Mouse (Mus musculus) midbrain, embryonic 12.5 days (tissue): ENCODE results near the gene Eif4g3. TPM values are rescaled to one million over a fixed set of nuclear protein-coding genes. Genes with fewer than 3 reads are reported as not detected.
A peak's percentile ranks its signal among the peaks of the same experiment; 100 is the strongest.

Experiments
- ATAC-seq: fragments of 200-750 bp; cut with Nextera tagmentation; 2 replicates; pipeline ENCODE4 v1.8.0; 2017; ENCODE audit warnings: low read depth, moderate TSS enrichment, moderate library complexity; ENCODE audit not compliant: low FRiP score
- H3K27ac ChIP-seq: fragments of 300-500 bp; sonication (generic); replicated peaks from 2 replicates; pipeline ENCODE4 v1.5.1; 2016; ENCODE audit warnings: mild to moderate bottlenecking
- H3K27me3 ChIP-seq: fragments of 300-500 bp; sonication (generic); 2 replicates; pipeline ENCODE4 v1.6.1; 2016; ENCODE audit warnings: mild to moderate bottlenecking
- H3K36me3 ChIP-seq: fragments of 300-500 bp; sonication (generic); 2 replicates; pipeline ENCODE4 v1.6.1; 2016
- H3K4me1 ChIP-seq: fragments of 300-500 bp; sonication (generic); 2 replicates; pipeline ENCODE4 v1.6.1; 2016
- H3K4me2 ChIP-seq: fragments of 300-500 bp; sonication (generic); replicated peaks from 2 replicates; pipeline ENCODE4 v1.6.1; 2016; ENCODE audit warnings: mild to moderate bottlenecking, moderate library complexity
- H3K4me3 ChIP-seq: fragments of 300-500 bp; sonication (generic); 2 replicates; pipeline ENCODE4 v1.5.1; 2016; ENCODE audit warnings: mild to moderate bottlenecking
- H3K9ac ChIP-seq: fragments of 300-500 bp; sonication (generic); replicated peaks from 2 replicates; pipeline ENCODE4 v1.6.1; 2016; ENCODE audit warnings: mild to moderate bottlenecking, moderate library complexity
- H3K9me3 ChIP-seq: fragments of 300-500 bp; sonication (generic); 2 replicates; pipeline ENCODE4 v1.6.1; 2016; ENCODE audit warnings: mild to moderate bottlenecking
- WGBS: fragments of 180-500 bp; shearing (Covaris S2); methylation state at CpG from one replicate; pipeline ENCODE4 v1.1.7; 2016; 5-methylcytosine and 5-hydroxymethylcytosine counted together
- polyA plus RNA-seq: library from polyadenylated mRNA; unstranded; fragments of >200 nt; fragmentation: Nextera tagmentation; extraction: Ambion mirVana; gene quantifications from 2 replicates; pipeline ENCODE4 v1.2.1, GENCODE M21; 2016

Eif4g3 gene
- polyA plus RNA-seq, 1 experiment from 2014 or later = 61.6 TPM

DNA sequence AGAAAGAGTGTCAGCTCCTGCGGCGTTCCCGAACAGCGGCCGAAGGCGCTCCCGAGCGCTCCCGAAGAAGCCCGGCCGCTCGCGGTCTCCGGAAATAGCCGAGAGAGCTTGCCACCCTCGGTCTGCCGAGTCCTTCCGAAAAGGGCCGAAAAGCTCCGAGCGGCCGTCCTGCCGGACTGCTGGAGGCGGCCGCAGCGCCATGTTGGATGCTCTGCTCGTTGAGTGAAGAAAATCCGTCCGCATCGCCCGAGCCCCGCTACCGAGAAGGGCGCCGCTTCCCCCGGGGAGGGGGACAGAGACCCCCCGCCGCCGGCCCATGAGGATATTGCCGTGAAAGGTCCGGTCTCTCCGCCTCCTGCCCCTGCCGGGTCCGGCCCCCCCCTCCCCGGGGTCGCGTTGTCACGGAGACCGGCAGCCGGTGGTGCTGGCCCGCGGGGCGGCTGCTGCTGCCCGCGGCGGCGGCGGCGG is 503 bp downstream of the Eif4g3 start:
- Histone ChIP-seq H3K27ac (peak overlapping the region; percentile 97), H3K9ac (peak overlapping the region; percentile 100), H3K4me2 (peak overlapping the region; percentile 84), H3K4me3 (peak overlapping the region; percentile 100), H3K4me1 (peaks cover 39% of the 10 kb centered on the region), H3K27me3 (peaks cover 18% of the 10 kb centered on the region), H3K36me3 (peaks cover 23% of the 10 kb centered on the region), H3K9me3 (no peaks in the 10 kb centered on the region)
- WGBS = under 1% methylated on average over 56 of the region's 59 CpGs
- peak; percentile 95 for ATAC-seq

DNA sequence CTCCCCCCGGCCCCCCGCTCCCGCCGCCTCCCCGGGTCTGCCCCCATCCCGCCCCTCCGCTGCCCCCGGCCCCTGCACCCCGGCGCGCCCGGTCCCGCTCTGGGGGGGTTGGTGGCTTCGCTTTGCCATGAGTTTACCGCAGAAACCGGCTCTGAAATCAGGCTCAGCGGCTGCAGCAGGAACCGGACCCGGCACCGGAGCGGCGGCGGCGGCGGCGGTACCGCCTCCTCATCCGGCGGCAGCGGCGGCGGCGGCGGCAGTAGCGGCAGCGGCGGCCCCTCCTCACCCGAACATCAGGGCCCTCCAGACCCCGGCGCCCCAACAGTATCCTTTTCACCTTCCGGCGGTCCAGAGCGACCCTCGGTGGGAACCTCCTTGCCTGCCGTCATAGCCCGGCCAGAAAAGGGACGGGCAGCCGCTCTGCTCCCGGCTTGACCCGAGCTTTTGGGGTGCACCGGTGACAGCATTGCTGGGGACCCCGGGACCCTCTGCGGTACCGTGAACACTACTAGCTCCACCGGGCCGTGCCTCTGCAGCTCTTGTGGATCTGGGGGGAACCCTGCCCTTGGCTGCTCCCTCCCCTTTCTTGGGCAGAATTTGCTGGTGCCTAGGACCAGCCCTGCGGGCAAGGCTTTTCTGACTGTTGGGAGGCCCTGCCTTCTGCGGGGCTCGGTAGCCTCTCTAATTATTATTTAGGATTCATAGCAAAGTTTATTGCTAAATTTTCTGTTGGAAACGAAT is 1.2 kb downstream of the Eif4g3 start:
- H3K9ac ChIP-seq = peak overlapping the region; percentile 100
- H3K4me1 ChIP-seq = peaks cover 43% of the 10 kb centered on the region
- peak overlapping the region; percentile 100 for H3K4me3 ChIP-seq
- peak overlapping the region; percentile 97 for H3K27ac ChIP-seq
- peak overlapping the region; percentile 84 for H3K4me2 ChIP-seq
- H3K9me3 ChIP-seq = no peaks in the 10 kb centered on the region
- H3K27me3 ChIP-seq = peaks cover 18% of the 10 kb centered on the region
- 2% methylated on average over 47 of the region's 60 CpGs for WGBS
- peak; percentile 11 for ATAC-seq
- H3K36me3 ChIP-seq = peaks cover 30% of the 10 kb centered on the region

DNA sequence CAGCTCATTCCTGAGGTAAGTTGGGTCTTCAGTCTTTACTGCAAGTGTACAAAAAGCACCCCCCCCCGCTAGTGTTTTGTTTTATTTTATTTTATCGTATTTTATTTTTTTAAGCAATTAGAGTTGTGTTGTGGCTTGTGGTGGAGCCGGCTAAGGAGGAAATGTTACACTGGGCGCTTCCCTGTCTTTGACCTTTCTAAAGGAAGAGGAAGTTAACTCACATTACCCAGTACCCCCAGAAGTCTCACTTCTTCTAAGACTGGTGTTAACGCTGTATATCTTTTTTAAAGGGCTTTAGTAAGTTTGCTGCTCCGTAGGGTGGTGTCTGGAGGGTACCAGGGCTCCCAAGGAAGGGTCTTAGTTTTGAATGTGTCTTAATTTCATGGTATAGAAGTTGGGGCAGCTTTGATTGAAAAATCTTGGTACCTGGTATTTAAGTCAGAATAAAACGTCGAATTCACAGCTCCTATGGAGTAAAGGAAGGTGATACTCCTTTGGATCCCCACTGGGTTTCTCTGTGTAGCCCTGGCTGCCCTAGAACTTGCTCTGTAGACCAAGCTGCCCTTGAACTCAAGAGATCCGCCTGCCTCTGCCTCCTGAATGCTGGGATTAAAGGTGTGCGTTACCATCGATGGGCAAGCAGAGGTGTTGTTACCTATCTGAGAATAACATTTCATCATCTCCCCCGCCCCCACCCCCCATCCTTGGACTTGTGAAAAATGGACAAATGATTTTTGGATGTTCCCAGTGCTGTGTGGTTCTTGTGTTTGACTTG is 1.9 kb downstream of the Eif4g3 start:
- Histone ChIP-seq H3K9ac (peak overlapping the region; percentile 100), H3K9me3 (no peaks in the 10 kb centered on the region), H3K4me2 (peak overlapping the region; percentile 84), H3K36me3 (peaks cover 38% of the 10 kb centered on the region), H3K4me3 (peak overlapping the region; percentile 100), H3K4me1 (peaks cover 49% of the 10 kb centered on the region), H3K27ac (0 out of 2 replicates have a peak overlapping the region, but pooled peaks have one; percentile 97), H3K27me3 (peaks cover 18% of the 10 kb centered on the region)
- 51% methylated on average over 12 of the region's 12 CpGs for WGBS
- no peak for ATAC-seq

DNA sequence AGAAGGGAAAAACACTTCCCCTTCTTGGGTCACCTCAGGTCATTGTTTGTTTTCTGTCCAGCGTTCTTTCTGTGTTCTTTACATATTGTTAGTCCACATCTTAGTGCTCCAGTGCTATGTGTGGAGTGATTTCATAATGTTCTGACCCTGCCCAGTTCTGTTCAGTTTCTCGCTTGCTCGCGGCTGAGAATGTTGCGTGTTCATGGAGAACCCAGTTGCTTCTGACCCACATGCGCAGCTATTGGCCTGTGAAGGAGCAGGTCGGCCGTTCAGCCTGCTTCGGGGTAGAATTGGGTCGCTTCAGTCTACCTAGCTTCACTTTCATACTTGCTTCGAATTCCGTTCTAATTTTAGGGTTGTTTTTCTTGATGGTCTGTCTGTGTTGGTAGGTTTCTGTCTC is 2.6 kb downstream of the Eif4g3 start:
- H3K4me3 ChIP-seq = peak overlapping the region; percentile 100
- peaks cover 14% of the 10 kb centered on the region for H3K27me3 ChIP-seq
- peak overlapping the region; percentile 100 for H3K9ac ChIP-seq
- H3K9me3 ChIP-seq = no peaks in the 10 kb centered on the region
- 83% methylated on average over 12 of the region's 12 CpGs for WGBS
- peaks cover 53% of the 10 kb centered on the region for H3K4me1 ChIP-seq
- peak overlapping the region; percentile 84 for H3K4me2 ChIP-seq
- ATAC-seq = no peak
- peaks cover 42% of the 10 kb centered on the region for H3K36me3 ChIP-seq
- no peak overlapping the region for H3K27ac ChIP-seq

DNA sequence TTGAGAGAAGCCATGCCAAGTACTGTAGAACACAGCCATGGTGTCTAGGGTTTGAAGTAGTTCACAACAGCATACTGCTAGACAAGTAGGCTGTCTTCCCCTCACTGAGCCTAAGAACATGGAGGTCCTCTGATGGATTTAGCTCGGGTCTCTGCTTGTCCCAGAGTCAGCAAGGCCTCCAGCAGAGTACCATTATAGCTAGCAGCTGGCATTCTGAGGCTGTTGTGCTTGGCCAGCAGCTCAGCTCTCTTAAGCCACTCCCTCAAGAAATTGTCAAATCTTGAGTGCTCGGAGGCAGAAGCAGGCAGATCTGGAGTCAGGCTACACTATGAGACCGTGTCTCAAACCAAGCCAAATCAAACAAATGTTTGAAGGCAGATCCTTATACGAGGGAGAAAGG is 5.4 kb downstream of the Eif4g3 start:
- no peak for ATAC-seq
- H3K36me3 ChIP-seq = peaks cover 62% of the 10 kb centered on the region

DNA sequence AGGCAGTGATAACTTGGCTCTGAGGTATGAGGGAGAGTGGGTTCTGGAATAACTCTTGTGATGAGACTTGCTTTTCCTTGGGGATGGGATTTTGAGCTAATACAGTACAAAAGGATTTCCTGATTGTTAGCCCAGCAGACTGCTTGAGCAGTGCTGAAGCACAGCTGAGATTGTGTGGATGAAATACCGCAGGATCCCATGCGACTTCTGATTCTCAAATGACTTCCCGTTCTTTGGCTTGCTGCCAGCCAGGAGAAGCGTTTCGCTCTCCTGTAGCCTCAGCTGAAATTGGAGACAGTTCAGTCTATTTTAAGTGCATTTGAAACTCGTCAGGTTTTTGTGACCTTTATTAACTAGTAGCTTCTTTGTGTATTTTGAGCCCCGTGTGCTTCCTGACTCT is 7.9 kb downstream of the Eif4g3 start:
- 75% methylated on average over 7 of the region's 7 CpGs for WGBS

More for the DNA sequence above, 5.4 kb downstream of the Eif4g3 start:
- H3K4me2 ChIP-seq = no peak overlapping the region
- H3K9ac ChIP-seq = no peak overlapping the region
- H3K27me3 ChIP-seq = no peaks in the 10 kb centered on the region
- no peak overlapping the region for H3K27ac ChIP-seq
- H3K4me1 ChIP-seq = peaks cover 55% of the 10 kb centered on the region
- WGBS = 70% methylated on average over 4 of the region's 4 CpGs
- no peak overlapping the region for H3K4me3 ChIP-seq
- H3K9me3 ChIP-seq = no peaks in the 10 kb centered on the region

DNA sequence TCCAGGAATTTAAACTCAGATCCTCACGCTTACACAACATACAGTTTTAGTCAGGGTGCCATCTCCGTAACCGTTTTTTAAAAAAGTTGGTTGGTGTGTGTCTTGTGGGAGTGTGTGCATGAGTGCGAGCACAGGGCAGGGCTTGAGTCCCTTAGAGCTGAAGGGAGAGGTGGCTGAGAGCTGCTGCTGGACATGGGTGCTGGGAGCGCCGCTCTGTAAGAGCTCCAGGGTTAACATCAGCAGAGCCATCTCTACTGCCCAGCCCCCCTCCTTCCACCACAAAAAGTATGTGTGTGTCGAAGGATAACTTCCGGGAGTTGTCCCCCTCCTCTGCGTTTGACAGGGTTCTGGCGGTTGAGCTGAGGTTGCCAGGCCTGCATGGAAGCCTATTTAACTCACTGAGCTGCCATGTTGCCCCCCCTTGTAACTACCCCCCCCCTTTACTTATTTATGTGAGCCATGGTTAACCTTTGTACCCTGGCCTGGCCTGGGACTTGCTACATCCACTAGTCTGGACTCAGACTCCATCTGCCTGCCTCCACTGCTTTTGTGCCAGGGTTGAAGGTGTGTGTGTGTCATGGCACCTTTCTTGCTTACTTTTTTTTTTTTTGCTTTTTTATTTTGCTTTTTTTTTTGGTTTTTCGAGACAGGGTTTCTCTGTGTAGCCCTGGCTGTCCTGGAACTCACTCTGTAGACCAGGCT is 11.2 kb downstream of the Eif4g3 start:
- peaks cover 63% of the 10 kb centered on the region for H3K36me3 ChIP-seq
- 93% methylated on average over 11 of the region's 11 CpGs for WGBS
- no peak overlapping the region for H3K4me2 ChIP-seq
- H3K27ac ChIP-seq = no peak overlapping the region
- no peak overlapping the region for H3K4me3 ChIP-seq
- H3K9me3 ChIP-seq = no peaks in the 10 kb centered on the region
- H3K27me3 ChIP-seq = no peaks in the 10 kb centered on the region
- H3K4me1 ChIP-seq = peaks cover 18% of the 10 kb centered on the region; the same call in 1 of the 2 replicates
- no peak for ATAC-seq
- no peak overlapping the region for H3K9ac ChIP-seq

More for the DNA sequence above, 7.9 kb downstream of the Eif4g3 start:
- no peak overlapping the region for H3K4me2 ChIP-seq
- peaks cover 76% of the 10 kb centered on the region for H3K36me3 ChIP-seq
- H3K4me1 ChIP-seq = peaks cover 43% of the 10 kb centered on the region
- no peak overlapping the region for H3K4me3 ChIP-seq
- no peaks in the 10 kb centered on the region for H3K27me3 ChIP-seq
- 0 out of 2 replicates have a peak overlapping the region, but pooled peaks have one; percentile 4 for H3K9ac ChIP-seq
- ATAC-seq = no peak
- H3K27ac ChIP-seq = no peak overlapping the region
- no peaks in the 10 kb centered on the region for H3K9me3 ChIP-seq

DNA sequence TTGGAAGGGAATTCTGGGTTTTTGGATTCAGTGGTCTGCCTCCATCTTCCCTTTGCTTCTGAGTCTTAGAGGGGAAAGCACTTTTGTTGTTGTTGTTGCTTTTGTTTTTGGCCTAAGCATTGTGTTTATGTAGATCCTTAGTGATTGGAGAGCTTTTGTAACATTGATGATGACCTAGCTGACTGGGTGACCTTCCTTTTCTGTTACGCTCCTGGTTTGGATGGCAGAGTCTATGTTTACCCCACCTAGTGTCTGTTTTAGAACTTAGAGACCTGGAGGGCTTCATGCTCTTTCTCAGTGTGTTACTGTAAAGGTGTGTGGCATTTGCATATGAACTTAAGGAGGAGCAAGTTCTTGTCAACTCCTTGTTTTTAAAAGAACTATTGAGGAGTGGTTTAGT is 13.0 kb downstream of the Eif4g3 start:
- Histone ChIP-seq H3K4me1 (0 out of 2 replicates have a peak, but pooled peaks cover 4% of the 10 kb centered on the region), H3K36me3 (peaks cover 62% of the 10 kb centered on the region), H3K27ac (no peak overlapping the region), H3K9me3 (no peaks in the 10 kb centered on the region), H3K27me3 (no peaks in the 10 kb centered on the region), H3K9ac (no peak overlapping the region), H3K4me3 (no peak overlapping the region), H3K4me2 (no peak overlapping the region)
- 100% methylated on average over 1 of the region's 1 CpGs for WGBS
- no peak for ATAC-seq

DNA sequence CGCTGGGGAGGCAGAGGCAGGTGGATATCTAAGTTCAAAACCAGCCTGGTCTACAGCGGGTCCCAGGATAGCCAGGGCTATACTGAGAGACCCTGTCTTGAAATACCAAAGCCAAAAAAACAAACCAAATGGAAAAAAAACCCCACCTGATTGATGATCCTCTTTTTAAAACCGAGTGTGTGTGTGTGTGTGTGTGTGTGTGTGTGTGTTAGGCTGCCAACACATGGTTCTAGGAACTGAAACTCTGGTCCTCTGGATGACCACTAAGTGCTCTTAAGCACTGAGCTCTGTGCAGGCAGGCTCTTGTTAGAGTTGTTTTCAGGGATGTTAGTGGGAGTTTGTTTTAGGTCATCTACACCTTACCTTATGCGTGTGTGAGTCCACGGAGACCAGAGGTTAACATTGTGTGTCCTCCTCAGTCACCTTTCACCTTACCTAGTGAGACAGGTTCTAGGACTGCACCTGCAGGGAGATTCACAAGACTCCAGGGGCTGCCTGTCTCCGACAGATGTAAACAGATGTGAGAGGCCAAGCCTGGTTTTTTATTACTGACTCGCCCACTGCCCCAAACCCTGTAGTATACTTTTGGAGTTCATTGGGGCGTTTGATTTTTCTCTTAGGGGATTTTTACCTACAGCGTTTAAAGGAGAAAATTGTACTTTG is 14.3 kb downstream of the Eif4g3 start:
- H3K27me3 ChIP-seq = no peaks in the 10 kb centered on the region
- H3K36me3 ChIP-seq = peaks cover 63% of the 10 kb centered on the region
- H3K4me3 ChIP-seq = no peak overlapping the region
- H3K9ac ChIP-seq = no peak overlapping the region
- 93% methylated on average over 9 of the region's 9 CpGs for WGBS
- peaks cover 10% of the 10 kb centered on the region; the same call in 1 of the 2 replicates for H3K4me1 ChIP-seq
- no peaks in the 10 kb centered on the region for H3K9me3 ChIP-seq
- ATAC-seq = no peak
- H3K4me2 ChIP-seq = no peak overlapping the region
- no peak overlapping the region for H3K27ac ChIP-seq

DNA sequence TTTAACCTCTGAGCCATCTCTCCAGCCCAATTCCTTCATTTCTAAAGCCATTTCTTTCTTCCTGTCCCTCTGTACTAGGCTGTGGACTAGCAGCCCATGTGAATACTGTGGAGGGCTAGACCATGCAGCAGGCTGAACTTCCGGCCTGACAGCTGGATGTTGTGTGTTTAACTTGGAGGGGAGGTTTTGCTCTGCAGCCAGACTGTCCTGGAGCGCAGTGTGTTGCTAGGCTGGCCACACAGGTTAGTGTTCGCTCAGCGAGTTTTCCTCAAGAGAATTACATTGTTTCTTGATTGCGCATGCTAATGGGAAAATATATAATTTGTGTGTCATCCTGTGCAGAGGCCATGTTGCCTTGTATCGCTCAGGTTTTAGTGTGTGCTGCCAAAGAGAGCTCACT is 15.8 kb downstream of the Eif4g3 start:
- 96% methylated on average over 6 of the region's 6 CpGs for WGBS
- Histone ChIP-seq H3K4me2 (no peak overlapping the region), H3K36me3 (peaks cover 70% of the 10 kb centered on the region), H3K27ac (no peak overlapping the region), H3K9ac (no peak overlapping the region), H3K27me3 (no peaks in the 10 kb centered on the region), H3K4me3 (no peak overlapping the region), H3K9me3 (no peaks in the 10 kb centered on the region), H3K4me1 (peaks cover 7% of the 10 kb centered on the region; the same call in 1 of the 2 replicates)
- ATAC-seq = no peak

DNA sequence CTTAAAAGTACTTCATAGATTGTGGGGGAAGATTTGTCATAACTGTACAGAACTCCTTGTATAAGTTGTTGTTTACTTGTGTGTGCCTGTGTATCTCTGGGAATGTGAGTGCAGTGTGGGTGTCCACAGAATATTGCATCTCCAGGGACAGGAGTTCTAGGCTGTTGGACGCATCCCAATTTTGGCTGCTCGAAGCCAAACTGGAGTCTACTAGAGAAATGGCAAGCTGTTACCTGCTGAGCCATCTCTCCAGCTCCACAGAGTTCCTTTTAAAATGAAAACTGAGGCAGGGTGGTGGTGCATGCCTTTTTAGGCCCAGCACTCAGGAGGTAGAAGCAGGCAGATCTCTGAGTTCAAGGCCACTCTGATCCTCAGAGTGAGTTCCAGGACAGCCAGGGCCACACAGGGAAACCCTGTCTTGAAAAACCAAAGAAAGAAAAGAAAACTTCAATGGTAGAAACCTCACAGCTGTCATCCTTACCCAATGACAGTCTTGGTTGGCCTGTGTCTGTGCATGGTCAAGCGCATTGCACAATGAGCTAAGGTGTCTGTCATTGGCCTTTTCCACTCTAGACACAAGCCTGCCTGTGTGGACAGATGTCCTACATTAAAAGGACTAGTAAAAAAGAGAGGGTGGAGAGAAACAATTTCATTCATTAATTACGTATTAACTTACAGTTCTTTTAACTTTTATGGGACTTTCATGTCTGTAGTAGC is 17.1 kb downstream of the Eif4g3 start:
- Histone ChIP-seq H3K27me3 (no peaks in the 10 kb centered on the region), H3K36me3 (peaks cover 70% of the 10 kb centered on the region), H3K4me1 (peaks cover 7% of the 10 kb centered on the region; the same call in 1 of the 2 replicates), H3K9me3 (no peaks in the 10 kb centered on the region), H3K27ac (no peak overlapping the region), H3K9ac (no peak overlapping the region), H3K4me2 (no peak overlapping the region), H3K4me3 (no peak overlapping the region)
- 94% methylated on average over 4 of the region's 4 CpGs for WGBS
- no peak for ATAC-seq
